In the genomic region with DNA sequence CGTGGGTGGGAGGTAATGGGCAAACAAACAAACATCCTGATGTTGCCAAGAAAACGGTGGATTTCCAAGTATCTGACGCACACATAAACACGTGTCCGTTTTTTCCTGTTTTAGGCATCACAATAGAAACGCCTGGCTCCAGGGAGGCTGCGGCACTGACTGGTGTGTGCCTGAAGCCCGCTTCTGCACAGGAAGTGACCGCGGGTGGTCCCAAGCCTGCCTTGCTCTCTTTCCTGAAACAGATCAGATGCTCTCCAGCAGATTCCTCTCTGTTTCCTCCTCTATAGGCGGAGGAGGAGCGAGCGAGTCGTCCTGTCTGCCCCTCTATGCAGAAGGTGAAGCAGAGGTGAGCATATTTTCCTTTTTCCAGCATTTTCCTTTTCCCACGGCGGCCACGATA, we compare ENCODE assay signal across 8 mouse cellular contexts.
DNase-seq lines count a peak whose midpoint lies in the region; ATAC-seq lines count a peak whose summit lies in the region.

No protein-coding gene starts in this region.

- peak; percentile 62; the same call in 1 of the 2 replicates for ATAC-seq in kidney, embryonic 15.5 days (replicated peaks; ENCODE audit: low FRiP score)

- H3K9me3 ChIP-seq in kidney, embryonic 15.5 days (replicated peaks): no peaks in the 10 kb centered on the region

- no peaks in the 10 kb centered on the region for H3K27me3 ChIP-seq in kidney, embryonic 15.5 days

- peak overlapping the region; percentile 81 for H3K27ac ChIP-seq in kidney, embryonic 15.5 days

- H3K9ac ChIP-seq in kidney, embryonic 15.5 days: no peak overlapping the region

- H3K4me3 ChIP-seq in kidney, embryonic 15.5 days (replicated peaks): no peak overlapping the region

- peak; percentile 16 for DNase-seq in gastrocnemius, adult 18-20 months (ENCODE audit: low spot score)
- no peak for DNase-seq in gastrocnemius, postnatal 25 days
- peak; percentile 59 for DNase-seq in heart, adult 8-10 months (ENCODE audit: low spot score)
- peak; percentile 82 for DNase-seq in lung, postnatal 36 days
- DNase-seq in spleen, postnatal 14 days (ENCODE audit: low spot score in 2 of 2): no peak
- DNase-seq in right cerebral cortex, adult 2 months (ENCODE audit: low spot score in 2 of 2): no peak
- DNase-seq in urinary bladder, adult 18-20 months (ENCODE audit: low spot score in 2 of 2): no peak

- 43% methylated on average over 17 of the region's 17 CpGs for WGBS in kidney, embryonic 15.5 days

- peaks cover 7% of the 10 kb centered on the region; the same call in 1 of the 2 replicates for H3K4me1 ChIP-seq in kidney, embryonic 15.5 days

- no peaks in the 10 kb centered on the region for H3K36me3 ChIP-seq in kidney, embryonic 15.5 days

- peak overlapping the region; percentile 12; the same call in 1 of the 2 replicates for H3K4me2 ChIP-seq in kidney, embryonic 15.5 days

Comparison
In these comparisons a context has a peak if more than half of its experiments do, and no peak if none do; other contexts are left out.
1. DNase-seq: peak in gastrocnemius, adult 18-20 months (single experiment), heart, adult 8-10 months (single experiment) and lung, postnatal 36 days (single experiment); none in gastrocnemius, postnatal 25 days (single experiment), spleen, postnatal 14 days (0 of 2), right cerebral cortex, adult 2 months (0 of 2) and urinary bladder, adult 18-20 months (0 of 2).